Mouse (Mus musculus) embryonic facial prominence, embryonic 12.5 days (tissue): Measurements from ENCODE around the gene Prkar2b. TPM values are rescaled to one million over a fixed set of nuclear protein-coding genes. Genes with fewer than 3 reads are reported as not detected.

Source experiments
- ATAC-seq: fragments of 200-750 bp; cut with Nextera tagmentation; 2 replicates; pipeline ENCODE4 v1.8.0; 2017; ENCODE audit not compliant: insufficient number of reproducible peaks, insufficient read depth, low FRiP score, low TSS enrichment
- H3K27ac ChIP-seq: fragments of 300-500 bp; sonication (generic); 2 replicates; pipeline ENCODE4 v1.5.1; 2016; ENCODE audit warnings: mild to moderate bottlenecking
- H3K27me3 ChIP-seq: fragments of 300-500 bp; sonication (generic); 2 replicates; pipeline ENCODE4 v1.6.1; 2016; ENCODE audit warnings: mild to moderate bottlenecking, moderate library complexity
- H3K36me3 ChIP-seq: fragments of 300-500 bp; sonication (generic); 2 replicates; pipeline ENCODE4 v1.6.1; 2016; ENCODE audit warnings: mild to moderate bottlenecking
- H3K4me1 ChIP-seq: fragments of 300-500 bp; sonication (generic); 2 replicates; pipeline ENCODE4 v1.6.1; 2016
- H3K4me2 ChIP-seq: fragments of 300-500 bp; sonication (generic); replicated peaks from 2 replicates; pipeline ENCODE4 v1.6.1; 2016; ENCODE audit warnings: mild to moderate bottlenecking, moderate library complexity
- H3K4me3 ChIP-seq: fragments of 300-500 bp; sonication (generic); 2 replicates; pipeline ENCODE4 v1.5.1; 2016; ENCODE audit warnings: mild to moderate bottlenecking
- H3K9ac ChIP-seq: fragments of 300-500 bp; sonication (generic); 2 replicates; pipeline ENCODE4 v1.6.1; 2016; ENCODE audit warnings: mild to moderate bottlenecking, moderate library complexity
- H3K9me3 ChIP-seq: fragments of 300-500 bp; sonication (generic); 2 replicates; pipeline ENCODE4 v1.6.1; 2016; ENCODE audit warnings: mild to moderate bottlenecking, moderate library complexity
- WGBS: fragments of 180-500 bp; shearing (Covaris S2); methylation state at CpG from one replicate; pipeline ENCODE4 v1.1.7; 2016; 5-methylcytosine and 5-hydroxymethylcytosine counted together
- polyA plus RNA-seq: library from polyadenylated mRNA; unstranded; fragments of >200 nt; fragmentation: Nextera tagmentation; extraction: Ambion mirVana; gene quantifications from 2 replicates; pipeline ENCODE4 v1.2.1, GENCODE M21; 2016

Prkar2b gene
- polyA plus RNA-seq, result 47.0 and 49.0 TPM in 2 replicates

- ATAC-seq, result peak; percentile 97
- WGBS, result under 1% methylated on average over 61 of the region's 64 CpGs
- Histone ChIP-seq H3K27me3 (no peaks in the 10 kb centered on the region), H3K4me3 (peak within 1 kb of the TSS; percentile 79), H3K9me3 (no peaks in the 10 kb centered on the region), H3K36me3 (no peaks in the 10 kb centered on the region), H3K9ac (peak within 1 kb of the TSS; percentile 86), H3K4me2 (peak within 1 kb of the TSS; percentile 61), H3K27ac (peak within 1 kb of the TSS; percentile 96), H3K4me1 (peaks cover 6% of the 10 kb centered on the region; the same call in 1 of the 2 replicates)
These were observed at the start of gene Prkar2b for GRCm38 (mm10) chr12:32061090-32061930. Prkar2b (minus strand) TSS chr12:32061296.

- Histone ChIP-seq H3K36me3 (no peaks in the 10 kb centered on the region), H3K27me3 (no peaks in the 10 kb centered on the region), H3K4me2 (no peak overlapping the region), H3K4me1 (peaks cover 9% of the 10 kb centered on the region; the same call in 1 of the 2 replicates), H3K9ac (no peak overlapping the region), H3K9me3 (no peaks in the 10 kb centered on the region), H3K27ac (no peak overlapping the region), H3K4me3 (no peak overlapping the region)
- no peak for ATAC-seq
- WGBS, result 81% methylated on average over 8 of the region's 8 CpGs
These were observed 48.1 kb upstream of the Prkar2b start for GRCm38 (mm10) chr12:32109201-32109600.

DNA sequence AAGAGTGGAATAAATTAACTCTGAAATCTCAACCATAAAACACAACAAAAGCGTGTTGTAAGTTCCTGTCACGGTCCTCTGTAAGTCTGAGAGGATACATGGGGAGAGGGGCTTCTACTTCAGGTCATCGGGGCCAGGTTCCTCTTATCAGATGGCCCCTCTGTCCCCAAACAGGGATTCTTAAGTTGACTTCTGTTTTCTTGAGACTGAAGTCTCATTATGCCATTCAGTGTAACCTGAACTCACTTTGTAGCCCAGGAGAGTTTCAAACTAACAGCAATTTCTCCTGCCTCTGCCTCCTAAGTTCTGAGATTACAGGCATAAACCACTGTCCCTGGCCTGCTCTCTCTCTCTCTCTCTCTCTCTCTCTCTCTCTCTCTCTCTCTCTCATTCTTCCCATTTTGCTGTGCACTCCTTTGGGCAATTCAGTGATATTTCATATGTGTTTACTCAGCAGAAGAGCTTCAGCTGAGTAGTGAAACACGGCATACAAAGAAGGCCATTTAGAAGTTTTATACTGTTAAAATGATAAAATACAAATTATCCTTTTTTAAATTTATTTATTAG is 43.9 kb upstream of the Prkar2b start:
- no peaks in the 10 kb centered on the region for H3K27me3 ChIP-seq
- peaks cover 4% of the 10 kb centered on the region; the same call in 1 of the 2 replicates for H3K4me1 ChIP-seq
- no peak overlapping the region for H3K27ac ChIP-seq
- H3K9me3 ChIP-seq, result no peaks in the 10 kb centered on the region
- no peak overlapping the region for H3K9ac ChIP-seq
- no peak overlapping the region for H3K4me2 ChIP-seq
- no peak for ATAC-seq
- H3K4me3 ChIP-seq, result no peak overlapping the region
- no peaks in the 10 kb centered on the region for H3K36me3 ChIP-seq
- 62% methylated on average over 4 of the region's 4 CpGs for WGBS

DNA sequence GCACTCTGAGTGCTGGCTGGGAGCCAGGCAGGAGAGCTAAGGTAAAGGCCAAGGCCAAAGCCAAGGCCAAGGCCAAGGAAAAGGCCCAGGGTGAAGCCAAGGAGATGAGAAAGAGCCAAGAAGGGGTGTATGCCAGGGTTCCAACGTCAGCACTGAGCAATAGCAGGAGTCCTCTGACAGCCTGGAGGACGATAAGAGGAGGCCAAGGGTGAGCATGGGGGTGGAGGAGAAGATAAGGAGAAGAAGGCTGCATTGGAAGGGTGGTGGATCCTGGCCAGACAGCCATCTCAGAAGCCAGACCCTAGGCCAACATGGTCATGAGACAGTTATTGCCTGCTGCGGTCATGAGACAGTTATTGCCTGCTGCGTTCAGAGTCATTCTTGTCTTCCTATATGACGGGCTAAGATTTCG is 43.4 kb upstream of the Prkar2b start:
- H3K27ac ChIP-seq, result no peak overlapping the region
- 79% methylated on average over 6 of the region's 6 CpGs for WGBS
- H3K36me3 ChIP-seq, result no peaks in the 10 kb centered on the region
- no peak overlapping the region for H3K9ac ChIP-seq
- no peak overlapping the region for H3K4me3 ChIP-seq
- no peak for ATAC-seq
- peaks cover 4% of the 10 kb centered on the region; the same call in 1 of the 2 replicates for H3K4me1 ChIP-seq
- no peaks in the 10 kb centered on the region for H3K9me3 ChIP-seq
- H3K27me3 ChIP-seq, result no peaks in the 10 kb centered on the region
- no peak overlapping the region for H3K4me2 ChIP-seq

DNA sequence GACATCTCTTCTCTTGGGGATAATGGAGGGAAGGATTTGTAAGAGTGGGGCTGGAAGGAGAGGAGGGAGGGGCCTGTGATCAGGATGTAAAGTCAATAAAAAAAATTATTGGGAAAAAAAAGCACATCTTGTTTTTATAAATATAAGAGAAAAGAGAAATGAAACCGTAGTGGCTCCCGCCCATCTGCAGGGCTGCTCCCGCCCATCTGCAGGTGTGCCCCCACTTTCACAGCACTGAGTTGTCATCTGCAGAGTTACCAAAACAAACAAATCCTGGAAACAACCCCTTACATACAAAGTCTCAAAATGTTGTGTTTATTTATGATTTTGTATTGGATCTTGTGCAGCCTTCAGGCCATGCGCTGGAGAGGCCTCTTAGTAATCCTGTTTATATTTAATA is 40.2 kb upstream of the Prkar2b start:
- no peak for ATAC-seq
- H3K9me3 ChIP-seq, result no peaks in the 10 kb centered on the region
- no peaks in the 10 kb centered on the region for H3K36me3 ChIP-seq
- no peaks in the 10 kb centered on the region for H3K27me3 ChIP-seq
- H3K9ac ChIP-seq, result no peak overlapping the region
- WGBS, result 80% methylated on average over 4 of the region's 4 CpGs
- no peak overlapping the region for H3K27ac ChIP-seq
- H3K4me3 ChIP-seq, result no peak overlapping the region
- H3K4me1 ChIP-seq, result peaks cover 4% of the 10 kb centered on the region; the same call in 1 of the 2 replicates
- no peak overlapping the region for H3K4me2 ChIP-seq

DNA sequence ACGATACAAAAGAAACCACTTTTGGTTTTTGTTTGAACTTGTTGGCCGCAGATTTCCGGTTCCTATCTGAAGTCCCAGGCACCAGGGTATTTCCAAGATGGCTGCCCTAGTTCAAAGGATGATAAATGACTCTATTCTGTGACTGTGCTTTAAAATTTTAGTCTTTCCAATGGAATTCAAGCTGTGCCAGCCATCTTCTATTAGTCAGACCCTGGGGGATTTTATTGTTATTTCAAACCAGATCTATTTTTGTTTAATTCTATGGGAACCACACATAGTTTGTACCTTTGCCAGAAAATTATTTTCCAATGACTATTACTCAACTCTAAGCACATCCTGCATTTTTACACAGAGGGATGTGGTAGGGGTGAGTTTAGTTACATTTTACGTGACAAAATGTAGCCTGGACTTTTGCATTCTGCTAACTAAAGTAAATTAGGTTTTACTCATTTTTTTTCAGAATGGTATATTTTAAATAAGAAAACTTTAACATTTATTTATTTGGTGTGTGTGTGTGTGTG is 38.6 kb upstream of the Prkar2b start:
- Histone ChIP-seq H3K4me1 (no peaks in the 10 kb centered on the region), H3K36me3 (no peaks in the 10 kb centered on the region), H3K9ac (no peak overlapping the region), H3K4me3 (no peak overlapping the region), H3K27me3 (no peaks in the 10 kb centered on the region), H3K9me3 (no peaks in the 10 kb centered on the region), H3K4me2 (no peak overlapping the region), H3K27ac (no peak overlapping the region)
- no peak for ATAC-seq
- WGBS, result 92% methylated on average over 4 of the region's 4 CpGs

DNA sequence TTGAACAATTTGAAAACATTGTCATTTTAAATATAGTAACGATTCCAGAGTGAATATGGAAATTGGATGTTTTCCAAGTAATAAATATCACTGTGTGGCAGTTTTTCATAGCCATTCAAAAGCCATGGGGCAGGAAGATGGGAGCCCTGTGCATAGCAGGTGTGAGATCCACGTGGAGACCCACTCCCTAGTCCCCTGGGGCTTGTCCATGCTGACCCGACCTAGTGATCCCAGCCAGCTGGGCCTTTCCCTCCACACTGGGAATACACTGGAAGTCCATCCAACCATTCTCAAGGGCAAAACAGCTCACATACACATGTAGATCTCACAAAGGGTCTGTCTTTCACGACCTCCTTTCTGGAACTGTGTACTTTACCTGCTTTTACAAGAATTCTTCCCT is 37.5 kb upstream of the Prkar2b start:
- no peak for ATAC-seq
- no peak overlapping the region for H3K4me3 ChIP-seq
- no peaks in the 10 kb centered on the region for H3K27me3 ChIP-seq
- 68% methylated on average over 4 of the region's 4 CpGs for WGBS
- no peak overlapping the region for H3K4me2 ChIP-seq
- no peak overlapping the region for H3K9ac ChIP-seq
- H3K27ac ChIP-seq, result no peak overlapping the region
- no peaks in the 10 kb centered on the region for H3K9me3 ChIP-seq
- no peaks in the 10 kb centered on the region for H3K4me1 ChIP-seq
- no peaks in the 10 kb centered on the region for H3K36me3 ChIP-seq

GRCm38 (mm10) chr12:32097107-32097506 is 36.0 kb upstream of the Prkar2b start:
- Histone ChIP-seq H3K27me3 (no peaks in the 10 kb centered on the region), H3K9me3 (no peaks in the 10 kb centered on the region), H3K27ac (no peak overlapping the region), H3K4me2 (no peak overlapping the region), H3K4me3 (no peak overlapping the region), H3K36me3 (no peaks in the 10 kb centered on the region), H3K9ac (no peak overlapping the region), H3K4me1 (no peaks in the 10 kb centered on the region)
- no peak for ATAC-seq
- WGBS, result 66% methylated on average over 1 of the region's 1 CpGs

DNA sequence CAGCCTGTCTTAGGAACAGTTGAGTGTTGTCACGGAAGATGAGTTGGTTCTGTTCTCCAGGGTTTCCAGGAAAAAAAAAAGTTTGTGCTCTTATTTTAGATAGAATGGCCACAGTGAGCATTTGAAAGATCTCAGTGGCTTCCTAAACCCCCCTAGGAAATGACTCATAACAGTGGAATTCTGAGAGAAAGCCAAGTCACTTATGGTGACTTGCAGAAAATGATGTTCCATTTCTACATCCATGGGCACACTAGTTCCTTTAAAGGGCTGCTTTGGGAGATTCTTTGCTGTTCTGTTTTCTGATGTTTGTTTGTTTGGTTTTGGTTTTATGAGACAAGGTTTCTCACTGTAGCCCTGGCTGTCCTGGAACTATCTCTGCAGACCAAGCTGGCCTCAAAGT is 34.1 kb upstream of the Prkar2b start:
- Histone ChIP-seq H3K27me3 (no peaks in the 10 kb centered on the region), H3K27ac (no peak overlapping the region), H3K9me3 (peaks cover 3% of the 10 kb centered on the region), H3K4me1 (no peaks in the 10 kb centered on the region), H3K9ac (no peak overlapping the region), H3K4me2 (no peak overlapping the region), H3K4me3 (no peak overlapping the region), H3K36me3 (no peaks in the 10 kb centered on the region)
- ATAC-seq, result no peak
- 72% methylated on average over 1 of the region's 1 CpGs for WGBS

GRCm38 (mm10) chr12:32092452-32092851 is 31.4 kb upstream of the Prkar2b start:
- 91% methylated on average over 4 of the region's 4 CpGs for WGBS
- no peak overlapping the region for H3K4me2 ChIP-seq
- no peak overlapping the region for H3K4me3 ChIP-seq
- no peaks in the 10 kb centered on the region for H3K36me3 ChIP-seq
- no peaks in the 10 kb centered on the region for H3K4me1 ChIP-seq
- ATAC-seq, result no peak
- H3K9ac ChIP-seq, result no peak overlapping the region
- peaks cover 3% of the 10 kb centered on the region for H3K9me3 ChIP-seq
- no peaks in the 10 kb centered on the region for H3K27me3 ChIP-seq
- H3K27ac ChIP-seq, result no peak overlapping the region

DNA sequence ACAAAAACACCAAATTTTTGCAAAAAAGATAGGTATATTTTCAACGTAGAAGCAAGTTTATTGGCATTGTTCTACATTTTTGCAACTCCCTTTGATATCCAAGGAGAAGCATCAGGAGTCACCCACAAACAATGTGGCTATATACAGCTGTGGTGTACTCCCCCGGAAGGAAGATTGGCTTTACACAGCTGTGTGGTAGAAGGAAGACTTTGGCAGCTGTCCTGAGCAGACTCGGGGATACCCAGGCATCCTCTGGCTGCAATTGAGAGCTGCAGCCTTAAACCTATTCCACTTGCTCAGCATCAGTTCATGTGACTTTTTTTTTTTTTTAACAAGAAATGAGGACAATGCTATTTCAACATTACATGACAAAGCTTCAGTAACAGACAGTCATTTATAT is 27.5 kb upstream of the Prkar2b start:
- H3K4me3 ChIP-seq, result no peak overlapping the region

DNA sequence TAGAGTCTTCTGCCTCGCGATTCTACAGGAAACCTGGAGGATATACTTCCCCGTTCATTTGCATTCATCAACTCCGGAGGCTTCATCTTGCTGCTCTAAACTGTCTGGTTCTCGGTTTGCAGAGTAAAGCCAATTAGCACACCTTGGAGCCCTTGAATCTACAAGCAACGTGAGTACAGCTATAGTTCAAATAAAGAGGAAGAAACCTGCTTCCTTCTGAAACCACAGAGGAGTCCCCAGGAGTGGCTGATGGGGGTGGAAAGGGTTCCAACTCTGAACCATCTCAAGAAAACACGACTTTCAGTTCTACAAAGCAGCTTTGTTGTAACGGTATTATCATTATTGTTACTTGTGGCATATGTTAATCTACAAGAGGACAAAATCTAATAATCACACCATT is 26.2 kb upstream of the Prkar2b start:
- peaks cover 3% of the 10 kb centered on the region for H3K9me3 ChIP-seq
- no peak overlapping the region for H3K9ac ChIP-seq
- WGBS, result 79% methylated on average over 8 of the region's 8 CpGs
- H3K4me1 ChIP-seq, result no peaks in the 10 kb centered on the region
- no peak overlapping the region for H3K27ac ChIP-seq
- no peak overlapping the region for H3K4me2 ChIP-seq
- no peaks in the 10 kb centered on the region for H3K36me3 ChIP-seq
- ATAC-seq, result no peak
- no peaks in the 10 kb centered on the region for H3K27me3 ChIP-seq
- H3K4me3 ChIP-seq, result no peak overlapping the region

More for the DNA sequence above, 27.5 kb upstream of the Prkar2b start:
- Histone ChIP-seq H3K9me3 (peaks cover 3% of the 10 kb centered on the region), H3K36me3 (no peaks in the 10 kb centered on the region), H3K4me1 (no peaks in the 10 kb centered on the region), H3K9ac (no peak overlapping the region), H3K4me2 (no peak overlapping the region), H3K27me3 (no peaks in the 10 kb centered on the region), H3K27ac (no peak overlapping the region)
- 81% methylated on average over 3 of the region's 3 CpGs for WGBS
- no peak for ATAC-seq
